Mouse (Mus musculus): ENCODE results near the gene Sipa1l2.

- TF ChIP-seq CTCF (IDR thresholded peaks at IDR 0.05; ENCODE audit: low read depth) (no peak), EP300 (IDR thresholded peaks at IDR 0.05; ENCODE audit: low read depth) (no peak)
Observed at GRCm38 (mm10) chr8:125562878-125563277, 6.7 kb downstream of the Sipa1l2 start.
